Mouse (Mus musculus) bone marrow, adult 2 months (tissue): Measurements from ENCODE around the gene Ttll5. TPM values are rescaled to one million over a fixed set of nuclear protein-coding genes. Genes with fewer than 3 reads are reported as not detected.

Source experiments
- H3K27ac ChIP-seq: fragments of 200-500 bp; 2 replicates; pipeline ENCODE4 v1.5.1; 2012; ENCODE audit warnings: low read depth, mild to moderate bottlenecking, control low read depth, inconsistent platforms, low read length; ENCODE audit not compliant: control insufficient read depth, poor library complexity, insufficient read depth
- H3K4me1 ChIP-seq: fragments of 200-500 bp; 2 replicates; pipeline ENCODE4 v1.6.1; 2011; ENCODE audit warnings: low read length; ENCODE audit not compliant: control insufficient read depth, insufficient read depth
- H3K4me3 ChIP-seq: fragments of 200-500 bp; replicated peaks from 2 replicates; pipeline ENCODE3; 2011; ENCODE audit warnings: mild to moderate bottlenecking, low read depth, low read length, control low read depth; ENCODE audit not compliant: control insufficient read depth
- CTCF ChIP-seq: fragments of 200-500 bp; IDR thresholded peaks from 2 replicates; pipeline ENCODE4 v1.5.1; 2011; ENCODE audit warnings: low read length, control low read depth; ENCODE audit not compliant: control insufficient read depth, insufficient read depth
- POLR2A ChIP-seq: fragments of 200-500 bp; IDR thresholded peaks from 2 replicates; pipeline ENCODE4 v1.6.1; 2011; ENCODE audit warnings: low read depth, mild to moderate bottlenecking, control low read depth, low read length, borderline replicate concordance; ENCODE audit not compliant: control insufficient read depth
- whole genome bisulfite sequencing: fragments of 180-500 bp; shearing (Covaris S2); methylation state at CpG from one replicate; pipeline ENCODE4 v1.1.7; 2018; 5-methylcytosine and 5-hydroxymethylcytosine counted together
- polyA plus RNA-seq: library from polyadenylated mRNA; stranded (reverse); fragments of >200 nt; gene quantifications from 2 replicates; pipeline ENCODE4 v1.2.4, GENCODE M21; 2011; ENCODE audit warnings: low replicate concordance; ENCODE audit not compliant: missing spikeins, insufficient read depth, insufficient read length

The Ttll5 gene
- polyA plus RNA-seq, 1 experiment: 16.8 TPM

DNA sequence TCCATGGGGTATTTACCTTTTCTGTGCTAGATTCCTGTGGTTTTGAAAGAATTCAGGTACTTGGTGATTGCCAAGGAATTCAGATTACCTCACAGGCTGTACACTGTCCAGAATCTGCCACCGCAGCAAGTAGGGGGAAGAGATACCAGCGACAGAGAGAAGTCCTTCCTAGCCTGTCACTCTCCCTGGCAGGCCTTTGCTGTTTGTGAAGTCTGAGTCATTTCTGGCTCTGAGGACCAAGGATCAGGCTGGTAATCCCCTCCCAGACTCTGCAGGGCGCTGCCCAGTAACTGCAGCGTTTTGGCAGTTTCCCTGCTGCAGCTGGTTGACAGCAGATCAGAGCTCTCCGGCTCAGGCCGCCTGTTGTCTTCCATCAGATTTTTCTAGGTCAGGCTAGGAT is 45.0 kb downstream of the Ttll5 start:
- 87% methylated on average over 6 of the region's 6 CpGs for WGBS
- Histone ChIP-seq H3K27ac (no peak overlapping the region), H3K4me3 (no peak overlapping the region), H3K4me1 (no peaks in the 10 kb centered on the region)
- no peak for TF ChIP-seq POLR2A
- no peak for TF ChIP-seq CTCF

- TF ChIP-seq POLR2A (no peak), CTCF (no peak)
- Histone ChIP-seq H3K4me3 (no peak overlapping the region), H3K4me1 (no peaks in the 10 kb centered on the region), H3K27ac (no peak overlapping the region)
- whole genome bisulfite sequencing: 88% methylated on average over 8 of the region's 8 CpGs
Observed at GRCm38 (mm10) chr12:85879631-85880314, 55.3 kb downstream of the Ttll5 start.

GRCm38 (mm10) chr12:85885024-85885423 is 60.6 kb downstream of the Ttll5 start:
- TF ChIP-seq CTCF (no peak), POLR2A (no peak)
- no peak overlapping the region for H3K27ac ChIP-seq
- no peak overlapping the region for H3K4me3 ChIP-seq
- no peaks in the 10 kb centered on the region; the same call in 1 of the 2 replicates for H3K4me1 ChIP-seq
- WGBS: 66% methylated on average over 3 of the region's 3 CpGs

DNA sequence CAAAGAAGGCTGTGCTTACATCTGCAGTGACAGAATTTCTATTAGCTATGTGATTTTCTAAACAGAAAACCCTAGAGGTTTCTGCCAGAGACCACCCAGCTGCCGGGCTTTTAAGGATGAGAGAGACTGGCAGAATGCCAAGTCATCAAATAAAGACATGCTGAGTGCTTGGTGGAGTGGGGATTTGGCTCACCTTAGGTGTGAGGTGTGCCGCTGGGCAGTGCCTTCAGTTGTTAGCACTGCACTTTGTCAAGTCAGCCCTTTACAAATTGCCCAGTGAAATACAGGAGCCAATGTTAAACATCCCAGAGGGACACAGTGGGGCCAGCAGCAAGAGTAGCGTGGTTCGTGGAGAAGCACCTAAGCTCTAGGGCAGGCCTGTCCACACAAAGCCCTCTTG is 65.6 kb downstream of the Ttll5 start:
- H3K4me1 ChIP-seq: no peaks in the 10 kb centered on the region
- 86% methylated on average over 4 of the region's 4 CpGs for WGBS

DNA sequence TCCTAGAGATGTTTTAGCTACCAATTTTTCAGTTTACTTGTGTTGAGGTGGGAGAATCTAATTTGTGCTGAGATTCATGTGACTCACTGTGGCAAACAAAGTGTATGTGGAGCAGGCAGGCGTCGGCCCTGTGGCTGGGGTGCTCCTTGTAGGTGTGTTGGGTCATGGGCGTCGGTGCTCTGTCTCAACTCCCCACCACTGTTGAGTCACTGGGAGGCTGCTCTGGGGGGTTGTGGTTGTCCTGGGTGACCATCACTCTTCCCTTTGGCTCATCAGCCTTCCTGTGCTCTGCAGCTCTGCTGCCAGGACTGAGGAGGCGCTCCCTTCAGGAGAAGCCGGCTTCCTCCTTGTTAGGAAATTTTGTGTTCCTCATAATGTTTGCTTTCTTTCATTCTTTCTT is 79.5 kb downstream of the Ttll5 start:
- H3K4me3 ChIP-seq: no peak overlapping the region
- H3K27ac ChIP-seq: no peak overlapping the region
- no peaks in the 10 kb centered on the region for H3K4me1 ChIP-seq
- WGBS: 58% methylated on average over 6 of the region's 6 CpGs
- no peak for TF ChIP-seq CTCF
- TF ChIP-seq POLR2A: no peak

More for the DNA sequence above, 65.6 kb downstream of the Ttll5 start:
- Histone ChIP-seq H3K27ac (no peak overlapping the region), H3K4me3 (no peak overlapping the region)
- TF ChIP-seq CTCF (no peak), POLR2A (no peak)

- WGBS: 94% methylated on average over 2 of the region's 2 CpGs
- Histone ChIP-seq H3K4me1 (no peaks in the 10 kb centered on the region), H3K4me3 (no peak overlapping the region), H3K27ac (no peak overlapping the region)
- no peak for TF ChIP-seq POLR2A
- no peak for TF ChIP-seq CTCF
Observed at GRCm38 (mm10) chr12:85905666-85906065, 81.2 kb downstream of the Ttll5 start.

DNA sequence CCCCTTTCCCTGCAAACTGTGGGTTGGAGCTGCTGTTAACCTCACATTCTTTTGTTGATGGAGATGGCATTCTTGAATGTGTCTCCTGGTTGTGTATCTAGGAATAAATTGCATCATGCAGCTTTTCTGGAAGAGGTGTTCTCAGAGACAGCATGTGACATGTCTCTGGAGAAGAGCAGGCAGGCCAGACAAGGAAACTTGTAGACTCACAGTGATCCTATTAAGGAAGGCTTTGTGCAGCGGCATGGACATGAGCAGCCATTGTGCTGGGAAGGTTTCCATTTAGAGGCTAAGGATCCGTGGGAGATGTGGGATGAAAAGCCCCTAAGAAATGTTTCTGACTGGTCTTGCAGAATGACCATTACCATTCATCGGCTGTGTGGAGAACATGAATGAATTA is 83.4 kb downstream of the Ttll5 start:
- WGBS: 90% methylated on average over 3 of the region's 3 CpGs
- TF ChIP-seq CTCF (no peak), POLR2A (no peak)
- Histone ChIP-seq H3K27ac (no peak overlapping the region), H3K4me3 (no peak overlapping the region), H3K4me1 (no peaks in the 10 kb centered on the region; the same call in 1 of the 2 replicates)

GRCm38 (mm10) chr12:85910811-85911210 is 86.4 kb downstream of the Ttll5 start:
- 71% methylated on average over 6 of the region's 6 CpGs for WGBS
- no peaks in the 10 kb centered on the region; the same call in 1 of the 2 replicates for H3K4me1 ChIP-seq
- TF ChIP-seq CTCF (no peak), POLR2A (no peak)
- H3K4me3 ChIP-seq: no peak overlapping the region
- H3K27ac ChIP-seq: no peak overlapping the region
